In the genomic region with DNA sequence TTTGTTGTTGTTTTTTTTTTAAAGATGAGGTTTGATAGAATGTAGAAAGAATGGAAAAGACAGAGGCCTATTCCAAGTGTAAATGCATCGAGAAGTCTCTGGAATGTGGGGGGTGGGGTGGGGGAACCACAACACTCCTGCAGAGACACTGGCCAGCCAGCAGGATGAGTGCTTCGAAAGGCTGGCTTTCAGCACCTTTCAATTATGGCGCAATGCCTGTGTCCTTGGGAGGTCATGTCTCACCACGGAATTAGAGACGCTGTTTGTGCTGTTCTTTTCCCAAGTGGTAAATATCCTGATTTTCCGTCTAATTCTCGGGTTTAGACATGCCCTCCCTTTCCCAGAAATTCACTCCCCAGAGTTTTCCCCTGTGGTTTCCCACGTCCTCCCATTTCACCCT, we compare ENCODE assay signal across 10 mouse cellular contexts. TPM values are rescaled to one million over a fixed set of nuclear protein-coding genes. Genes with fewer than 3 reads are reported as not detected.
DNase-seq lines count a peak whose midpoint lies in the region; ATAC-seq and TF ChIP-seq lines count a peak whose summit lies in the region.
"Had no signal": no experiment of that assay in that cellular context is flagged by ENCODE, and none has a peak within 500 bp of the region (broad histone marks: within the 10 kb centered on the region; RNA-seq: fewer than 3 reads in every experiment).

No protein-coding gene starts in this region.

- 27% methylated on average over 8 of the region's 8 CpGs for WGBS in limb, embryonic 14.5 days
- WGBS in limb, embryonic 10.5 days, result 47% methylated on average over 8 of the region's 8 CpGs

- H3K9me3 ChIP-seq in limb, embryonic 14.5 days (ENCODE audit: control insufficient read depth, low read length), result no peaks in the 10 kb centered on the region
- H3K9me3 ChIP-seq in limb, embryonic 10.5 days (replicated peaks), result no peaks in the 10 kb centered on the region
- H3K9me3 ChIP-seq: neural tube, embryonic 12.5 days had no signal

- intact Hi-C loops in heart, postnatal 14 days (cut with DNase I), result no loop called here

- H3K9ac ChIP-seq in limb, embryonic 14.5 days (ENCODE audit: low read depth, low read length, severe bottlenecking), result no peak overlapping the region
- H3K9ac ChIP-seq: neural tube, embryonic 12.5 days had no signal

- no peak overlapping the region for H3K4me2 ChIP-seq in limb, embryonic 14.5 days (replicated peaks; ENCODE audit: low read depth, low read length, severe bottlenecking)
- H3K4me2 ChIP-seq: neural tube, embryonic 12.5 days had no signal

- no peak for TF ChIP-seq POLR2A in limb, embryonic 14.5 days (IDR thresholded peaks at IDR 0.05; ENCODE audit: borderline replicate concordance, extremely low read depth, insufficient read depth, insufficient read length)
- no peak for TF ChIP-seq POLR2A in bone marrow macrophage, adult 2 months (IDR thresholded peaks at IDR 0.05; ENCODE audit: borderline replicate concordance, low read depth, low read length)

- ATAC-seq in limb, embryonic 14.5 days (ENCODE audit: low FRiP score, low read depth), result no peak

- no peaks in the 10 kb centered on the region for H3K36me3 ChIP-seq in limb, embryonic 14.5 days (ENCODE audit: control insufficient read depth, insufficient read depth, low read length)
- no peaks in the 10 kb centered on the region for H3K36me3 ChIP-seq in limb, embryonic 10.5 days
- H3K36me3 ChIP-seq: neural tube, embryonic 12.5 days had no signal

- peak; percentile 20 for DNase-seq in limb, embryonic 14.5 days (ENCODE audit: low spot score)
- DNase-seq in limb, embryonic 10.5 days (ENCODE audit: low spot score), result no peak
- DNase-seq in heart, postnatal 14 days, result peak; percentile 68 to 75
- DNase-seq in lung, postnatal 4 days, result peak; percentile 48 to 60
- DNase-seq in frontal cortex, postnatal 10 days (ENCODE audit: low spot score in 2 of 2), result no peak
- DNase-seq in left cerebral cortex, adult 8-10 months (ENCODE audit: low spot score in 2 of 2), result no peak
- DNase-seq in cerebellum, adult 11 months, result no peak
- DNase-seq: left cerebral cortex, postnatal 4 days had no signal

- no peak overlapping the region for H3K4me3 ChIP-seq in limb, embryonic 14.5 days (replicated peaks; ENCODE audit: low read length)
- H3K4me3 ChIP-seq in limb, embryonic 10.5 days, result no peak overlapping the region
- H3K4me3 ChIP-seq in bone marrow macrophage, adult 2 months (ENCODE audit: insufficient read depth, low read length), result no peak overlapping the region
- H3K4me3 ChIP-seq: neural tube, embryonic 12.5 days had no signal

- TF ChIP-seq CTCF in bone marrow macrophage, adult 2 months (IDR thresholded peaks at IDR 0.05; ENCODE audit: low read depth, low read length), result no peak

- no peaks in the 10 kb centered on the region for H3K27me3 ChIP-seq in limb, embryonic 14.5 days (ENCODE audit: control insufficient read depth, insufficient read depth, low read length)
- peaks cover 44% of the 10 kb centered on the region for H3K27me3 ChIP-seq in limb, embryonic 10.5 days (ENCODE audit: low read depth, poor library complexity, severe bottlenecking)
- H3K27me3 ChIP-seq: neural tube, embryonic 12.5 days had no signal

- H3K4me1 ChIP-seq in limb, embryonic 14.5 days (ENCODE audit: control insufficient read depth, insufficient read depth, low read length), result peaks cover 11% of the 10 kb centered on the region
- peaks cover 21% of the 10 kb centered on the region for H3K4me1 ChIP-seq in limb, embryonic 10.5 days
- H3K4me1 ChIP-seq in bone marrow macrophage, adult 2 months (ENCODE audit: control insufficient read depth, insufficient read depth, low read length), result peaks cover 60% of the 10 kb centered on the region

- no peak overlapping the region for H3K27ac ChIP-seq in limb, embryonic 14.5 days (replicated peaks; ENCODE audit: low read depth, low read length)
- H3K27ac ChIP-seq in limb, embryonic 10.5 days, result no peak overlapping the region
- peak overlapping the region; percentile 100 for H3K27ac ChIP-seq in bone marrow macrophage, adult 2 months (ENCODE audit: insufficient read depth, low read depth, low read length)
- H3K27ac ChIP-seq: neural tube, embryonic 12.5 days had no signal

RNA-seq across cellular contexts. Expression of a gene that starts 16.5 kb away (rescaled TPM):
- 492 and 618 TPM in 2 replicates for polyA plus RNA-seq in limb, embryonic 14.5 days (2012; rRNA removed)
- 557 and 602 TPM in 2 replicates for polyA plus RNA-seq in limb, embryonic 14.5 days (2014; fragmentation: Nextera tagmentation; extraction: Ambion mirVana)
- polyA plus RNA-seq in limb, embryonic 10.5 days (2016; fragmentation: Nextera tagmentation; extraction: Ambion mirVana), result 550 and 645 TPM in 2 replicates
- polyA plus RNA-seq in bone marrow macrophage, adult 2 months (2012; ENCODE audit: insufficient read depth, insufficient read length, missing spikeins), result 324 and 359 TPM in 2 replicates
- total RNA-seq in heart, postnatal 14 days (2021), result 100 to 1,000 TPM; 259 to 264 TPM
- total RNA-seq in left cerebral cortex, adult 8-10 months (2022), result 100 to 1,000 TPM; 204 to 277 (median 234) TPM

RNA-seq across cellular contexts. Expression of a gene that starts 19.6 kb away (rescaled TPM):
- polyA plus RNA-seq in limb, embryonic 14.5 days (2012; rRNA removed), result 14.5 and 18.2 TPM in 2 replicates
- 32.7 and 37.3 TPM in 2 replicates for polyA plus RNA-seq in limb, embryonic 14.5 days (2014; fragmentation: Nextera tagmentation; extraction: Ambion mirVana)
- polyA plus RNA-seq in limb, embryonic 10.5 days (2016; fragmentation: Nextera tagmentation; extraction: Ambion mirVana), result 52.0 and 60.7 TPM in 2 replicates
- 10.8 and 13.8 TPM in 2 replicates for polyA plus RNA-seq in bone marrow macrophage, adult 2 months (2012; ENCODE audit: insufficient read depth, insufficient read length, missing spikeins)
- 100 to 1,000 TPM in 1 of 2 experiments, 10 to 100 TPM in 1; 93.6 to 153 TPM for total RNA-seq in heart, postnatal 14 days (2021)
- 10 to 100 TPM in 2 of 4 experiments, 1 to 10 TPM in 2; 7.5 to 12.5 (median 10.4) TPM for total RNA-seq in left cerebral cortex, adult 8-10 months (2022)

RNA-seq across cellular contexts. Expression of a gene that starts 22.0 kb away (rescaled TPM):
- 3.8 and 8.2 TPM in 2 replicates for polyA plus RNA-seq in limb, embryonic 14.5 days (2012; rRNA removed)
- polyA plus RNA-seq in limb, embryonic 14.5 days (2014; fragmentation: Nextera tagmentation; extraction: Ambion mirVana), result 7.8 and 10.8 TPM in 2 replicates
- polyA plus RNA-seq in limb, embryonic 10.5 days (2016; fragmentation: Nextera tagmentation; extraction: Ambion mirVana), result 6.5 and 7.9 TPM in 2 replicates
- 0.67 and 1.7 TPM in 2 replicates for polyA plus RNA-seq in bone marrow macrophage, adult 2 months (2012; ENCODE audit: insufficient read depth, insufficient read length, missing spikeins)
- total RNA-seq in heart, postnatal 14 days (2021), result 10 to 100 TPM; 28.0 to 29.4 TPM
- total RNA-seq in left cerebral cortex, adult 8-10 months (2022), result 10 to 100 TPM; 23.4 to 37.9 (median 27.9) TPM

Comparison
In these comparisons a context has a peak if more than half of its experiments do, and no peak if none do; other contexts are left out.
1. DNase-seq: peak in limb, embryonic 14.5 days (single experiment), heart, postnatal 14 days (2 of 2) and lung, postnatal 4 days (2 of 2); none in limb, embryonic 10.5 days (single experiment), frontal cortex, postnatal 10 days (0 of 2), left cerebral cortex, adult 8-10 months (0 of 2) and cerebellum, adult 11 months (single experiment).